Mouse (Mus musculus): ENCODE measurements around the gene Arid3c.

Arid3c gene

DNA sequence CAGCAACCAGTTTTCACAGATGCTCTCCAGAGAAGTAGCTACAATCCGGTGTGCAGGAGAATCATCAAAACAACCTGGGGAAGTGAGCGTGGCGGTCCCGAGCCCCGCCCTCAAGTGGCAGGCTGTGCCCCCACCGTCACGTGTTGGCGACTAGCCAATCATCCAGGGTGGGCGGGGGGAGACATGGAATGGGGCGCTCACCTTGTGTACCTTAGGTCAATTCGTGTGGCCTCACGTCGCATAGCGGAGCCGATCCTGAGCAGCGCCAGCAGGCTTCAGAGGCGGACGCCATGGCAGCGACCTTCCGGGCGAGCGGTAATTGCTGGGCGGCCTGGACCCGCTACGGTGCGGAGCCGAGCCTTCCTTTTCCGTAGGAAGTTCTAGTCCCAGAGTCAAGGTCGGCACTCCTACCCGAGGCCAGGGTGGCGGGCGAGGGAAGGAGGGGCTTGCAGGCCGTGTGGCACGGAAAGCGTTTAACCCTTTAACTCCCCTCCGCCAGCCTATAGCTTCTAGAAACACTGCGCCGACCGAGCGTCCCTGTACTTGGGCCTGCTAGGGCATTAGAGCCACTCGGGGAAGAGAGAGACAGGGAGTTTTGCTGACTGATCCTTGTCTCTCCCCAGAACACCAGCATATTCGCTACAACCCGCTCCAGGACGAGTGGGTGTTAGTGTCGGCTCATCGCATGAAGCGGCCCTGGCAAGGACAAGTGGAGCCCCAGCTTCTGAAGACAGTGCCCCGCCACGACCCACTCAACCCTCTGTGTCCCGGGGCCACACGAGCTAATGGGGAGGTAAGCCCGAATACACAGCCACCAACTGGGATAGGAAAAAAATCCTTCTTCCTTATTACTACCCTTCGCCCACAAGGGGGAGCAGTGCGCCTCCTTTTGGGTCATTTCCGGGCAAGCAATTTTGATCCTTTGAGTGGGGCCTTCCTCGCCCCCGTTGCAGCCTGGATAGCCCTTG lies 24.7 kb upstream of the Arid3c start, which contains the start of gene Sigmar1:
Gene Sigmar1 (minus strand): TSS at position 820 of the 968 bp plus-strand sequence.
- in situ Hi-C loops (cut with MboI; ENCODE audit: low pct_unique_long_range_greater_than_20kb in 1 of 2, low sequenced_read_pairs in 2 of 2, unreplicated experiment in 1 of 2), result no loop called here

- in situ Hi-C loops (cut with MboI; ENCODE audit: low pct_unique_long_range_greater_than_20kb in 1 of 2, low sequenced_read_pairs in 2 of 2, unreplicated experiment in 1 of 2), result no loop called here
Measured at GRCm38 (mm10) chr4:41754797-41755337, 23.9 kb upstream of the Arid3c start, which contains the start of gene Galt. Galt (plus strand) TSS chr4:41755228.

DNA sequence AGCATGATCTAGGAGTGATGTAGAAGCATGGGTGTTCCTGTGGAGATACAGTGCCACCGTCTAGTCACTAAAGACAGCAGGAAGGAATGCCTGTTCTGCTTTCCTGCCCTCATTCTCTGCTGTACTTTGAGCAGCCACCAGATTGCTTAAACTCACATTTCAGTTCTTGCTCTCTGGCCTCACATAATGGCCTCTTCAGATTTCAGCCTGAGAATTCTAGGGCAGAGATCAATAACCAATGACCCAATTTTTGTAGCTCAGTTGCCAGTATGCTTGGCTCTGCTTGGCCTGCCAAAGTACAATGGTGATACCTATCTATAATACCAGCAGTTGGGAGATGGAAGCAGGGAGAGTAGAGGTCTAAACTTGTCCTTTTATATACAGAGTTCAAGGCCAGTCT lies 14.1 kb upstream of the Arid3c start:
- in situ Hi-C loops (cut with MboI; ENCODE audit: low pct_unique_long_range_greater_than_20kb in 1 of 2, low sequenced_read_pairs in 2 of 2, unreplicated experiment in 1 of 2), result no loop called here

DNA sequence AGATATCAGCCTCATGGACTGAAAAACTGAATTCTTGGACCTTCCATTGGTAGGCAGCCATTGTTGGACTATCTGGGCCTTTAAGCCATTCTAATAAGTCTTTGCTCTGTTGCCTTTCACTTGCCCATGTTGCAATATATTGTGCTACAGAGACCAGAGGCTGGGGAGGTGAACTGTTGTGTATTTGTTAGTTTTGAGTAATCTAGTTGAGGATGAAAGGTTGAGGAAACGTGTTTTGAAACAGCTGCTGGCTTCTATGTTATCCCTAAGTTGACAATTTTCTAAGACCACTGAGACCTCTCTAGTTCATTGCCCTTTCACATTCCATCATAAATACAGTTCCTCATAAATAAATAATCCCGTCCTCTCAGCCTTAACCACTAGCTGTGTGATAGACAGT lies 13.2 kb upstream of the Arid3c start:
- in situ Hi-C loops (cut with MboI; ENCODE audit: low pct_unique_long_range_greater_than_20kb in 1 of 2, low sequenced_read_pairs in 2 of 2, unreplicated experiment in 1 of 2), result no loop called here

GRCm38 (mm10) chr4:41741158-41741560 lies 10.2 kb upstream of the Arid3c start:
- in situ Hi-C loops (cut with MboI; ENCODE audit: low pct_unique_long_range_greater_than_20kb in 1 of 2, low sequenced_read_pairs in 2 of 2, unreplicated experiment in 1 of 2), result no loop called here

- in situ Hi-C loops (cut with MboI; ENCODE audit: low pct_unique_long_range_greater_than_20kb in 1 of 2, low sequenced_read_pairs in 2 of 2, unreplicated experiment in 1 of 2), result no loop called here
Measured at GRCm38 (mm10) chr4:41740380-41741157, 9.6 kb upstream of the Arid3c start.

GRCm38 (mm10) chr4:41739260-41739659 lies 8.3 kb upstream of the Arid3c start:
- in situ Hi-C loops (cut with MboI; ENCODE audit: low pct_unique_long_range_greater_than_20kb in 1 of 2, low sequenced_read_pairs in 2 of 2, unreplicated experiment in 1 of 2), result no loop called here

GRCm38 (mm10) chr4:41738256-41738603 lies 7.3 kb upstream of the Arid3c start:
- in situ Hi-C loops (cut with MboI; ENCODE audit: low pct_unique_long_range_greater_than_20kb in 1 of 2, low sequenced_read_pairs in 2 of 2, unreplicated experiment in 1 of 2), result no loop called here

DNA sequence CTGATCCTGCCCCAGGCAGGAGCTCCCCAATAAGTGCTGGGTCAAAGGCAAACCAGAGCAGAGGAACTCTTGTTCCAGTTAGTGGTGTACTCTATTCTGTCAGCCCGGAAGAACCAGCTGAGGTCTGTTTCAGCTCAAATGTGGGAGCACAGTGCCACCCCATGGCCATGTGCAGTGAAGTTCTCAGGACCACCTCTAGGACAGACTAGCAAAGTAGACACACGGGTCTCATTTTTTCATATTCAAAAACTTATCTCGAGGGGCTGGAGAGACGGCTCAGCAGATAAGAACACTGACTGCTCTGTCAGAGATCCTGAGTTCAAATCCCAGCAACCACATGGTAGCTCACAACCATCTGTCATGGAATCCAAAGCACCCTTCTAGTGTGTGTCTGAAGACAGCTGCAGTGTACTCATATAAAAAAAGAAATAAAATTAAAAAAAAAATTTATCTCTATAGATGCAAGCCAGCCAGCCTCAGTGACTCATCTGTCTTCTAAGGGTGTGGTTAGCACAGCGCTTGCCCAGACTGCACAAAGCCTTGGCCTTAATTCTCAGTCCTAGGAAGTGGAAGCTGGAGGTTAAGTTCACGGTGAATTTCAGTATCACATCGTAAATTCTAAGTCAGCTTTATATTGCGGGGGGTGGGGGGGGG lies 6.8 kb upstream of the Arid3c start:
- in situ Hi-C loops (cut with MboI; ENCODE audit: low pct_unique_long_range_greater_than_20kb in 1 of 2, low sequenced_read_pairs in 2 of 2, unreplicated experiment in 1 of 2), result no loop called here

- in situ Hi-C loops (cut with MboI; ENCODE audit: low pct_unique_long_range_greater_than_20kb in 1 of 2, low sequenced_read_pairs in 2 of 2, unreplicated experiment in 1 of 2), result no loop called here
Measured at GRCm38 (mm10) chr4:41726826-41727621, 3.9 kb downstream of the Arid3c start.

DNA sequence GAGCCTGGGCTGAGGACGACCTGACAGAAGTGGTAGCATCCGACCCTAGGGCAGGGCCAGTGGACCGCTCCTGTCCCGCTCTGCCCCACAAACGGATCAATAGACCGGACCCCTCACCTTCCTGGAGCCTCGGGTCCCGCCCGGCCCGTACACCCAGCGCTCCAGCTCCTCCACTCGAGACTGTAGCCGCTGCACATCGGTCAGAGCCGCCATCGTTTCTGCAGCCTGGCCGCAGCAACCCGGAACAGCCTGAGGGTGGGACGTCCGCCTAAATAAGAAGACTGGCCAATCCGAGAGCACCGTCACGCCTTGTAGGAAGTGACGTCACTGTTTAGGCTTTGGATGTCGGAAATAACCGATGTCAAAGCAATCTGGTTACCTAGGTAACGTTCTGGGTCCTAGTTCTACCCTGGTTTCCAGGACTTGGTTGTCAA lies 8.0 kb downstream of the Arid3c start, which contains the start of gene Dctn3:
Gene Dctn3 (minus strand): TSS at position 253 of the 434 bp plus-strand sequence.
- in situ Hi-C loops (cut with MboI; ENCODE audit: low pct_unique_long_range_greater_than_20kb in 1 of 2, low sequenced_read_pairs in 2 of 2, unreplicated experiment in 1 of 2), result loop anchor here in 1 of 2 experiments (25.0 kb wide), 1 partner anchor 586 kb away; the partner anchor contains the start of gene Ube2r2

GRCm38 (mm10) chr4:41716834-41717233 lies 14.1 kb downstream of the Arid3c start:
- in situ Hi-C loops (cut with MboI; ENCODE audit: low pct_unique_long_range_greater_than_20kb in 1 of 2, low sequenced_read_pairs in 2 of 2, unreplicated experiment in 1 of 2), result loop anchor here in 1 of 2 experiments (25.0 kb wide), 1 partner anchor 580 kb away; the partner anchor contains the start of gene Ube2r2

GRCm38 (mm10) chr4:41715596-41715995 lies 15.3 kb downstream of the Arid3c start:
- in situ Hi-C loops (cut with MboI; ENCODE audit: low pct_unique_long_range_greater_than_20kb in 1 of 2, low sequenced_read_pairs in 2 of 2, unreplicated experiment in 1 of 2), result loop anchor here in 1 of 2 experiments (25.0 kb wide), 1 partner anchor 578 kb away; the partner anchor contains the start of gene Ube2r2

- in situ Hi-C loops (cut with MboI; ENCODE audit: low pct_unique_long_range_greater_than_20kb in 1 of 2, low sequenced_read_pairs in 2 of 2, unreplicated experiment in 1 of 2), result loop anchor here in 1 of 2 experiments (25.0 kb wide), 1 partner anchor 578 kb away; the partner anchor contains the start of gene Ube2r2
Measured at GRCm38 (mm10) chr4:41715082-41715481, 15.9 kb downstream of the Arid3c start.

GRCm38 (mm10) chr4:41714276-41714675 lies 16.7 kb downstream of the Arid3c start:
- in situ Hi-C loops (cut with MboI; ENCODE audit: low pct_unique_long_range_greater_than_20kb in 1 of 2, low sequenced_read_pairs in 2 of 2, unreplicated experiment in 1 of 2), result loop anchor here in 1 of 2 experiments (25.0 kb wide), 1 partner anchor 577 kb away; the partner anchor contains the start of gene Ube2r2

- in situ Hi-C loops (cut with MboI; ENCODE audit: low pct_unique_long_range_greater_than_20kb in 1 of 2, low sequenced_read_pairs in 2 of 2, unreplicated experiment in 1 of 2), result loop anchor here in 1 of 2 experiments (25.0 kb wide), 1 partner anchor 576 kb away; the partner anchor contains the start of gene Ube2r2
Measured at GRCm38 (mm10) chr4:41713197-41714067, 17.5 kb downstream of the Arid3c start, which contains the start of gene Rpp25l. Rpp25l (minus strand) TSS chr4:41713534.
